Mouse (Mus musculus) yolk sac, embryonic 10.5 days (tissue): ENCODE data around the gene Arpc4.
A peak's percentile ranks its signal among the peaks of the same experiment; 100 is the strongest.

ENCODE experiments used
- DNase-seq: peaks from one replicate; pipeline ENCODE4 v3.0.0-alpha.2; 2017; ENCODE audit warnings: low spot score

Gene Arpc4

DNA sequence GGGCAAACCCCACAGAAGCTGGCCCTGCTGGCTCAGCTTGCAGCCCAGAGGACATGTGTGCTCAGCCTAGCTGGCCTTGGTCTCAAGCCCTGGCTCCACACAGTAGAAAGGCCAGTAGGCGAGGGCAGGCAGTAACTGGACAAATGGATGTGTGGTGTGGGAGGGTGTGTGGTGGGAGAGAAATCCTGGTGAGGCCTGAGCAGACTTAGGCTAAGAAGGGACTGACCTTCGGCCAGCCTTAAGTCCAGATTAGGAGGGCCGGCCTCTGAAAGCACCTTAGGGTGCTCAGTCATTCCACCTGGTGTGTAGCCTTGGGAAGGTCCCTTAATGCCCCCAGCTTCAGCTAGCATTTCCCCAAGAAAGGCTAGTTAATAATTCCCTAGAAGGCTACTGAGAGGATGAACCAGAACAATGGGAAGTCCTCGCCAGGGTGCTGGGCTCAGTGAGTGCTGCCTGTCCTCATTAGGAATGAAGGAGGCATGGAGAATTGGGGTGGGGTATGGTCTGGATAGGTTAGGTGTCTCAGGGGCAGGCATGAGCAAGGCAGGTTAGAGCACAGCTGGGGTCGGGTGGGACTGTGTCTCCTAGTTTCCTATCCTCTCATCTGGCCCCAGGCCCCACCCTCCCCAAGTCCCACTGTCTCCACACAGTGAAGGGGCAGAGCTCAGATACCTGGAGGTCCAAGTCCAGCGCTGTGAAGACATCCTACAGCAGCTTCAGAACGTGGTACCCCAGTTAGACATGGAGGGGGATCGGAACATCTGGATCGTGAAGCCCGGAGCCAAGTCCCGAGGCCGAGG is 26.9 kb downstream of the Arpc4 start:
- peak; percentile 82 for DNase-seq

- DNase-seq, result no peak
These were observed 27.6 kb downstream of the Arpc4 start for GRCm38 (mm10) chr6:113405483-113405882.

DNA sequence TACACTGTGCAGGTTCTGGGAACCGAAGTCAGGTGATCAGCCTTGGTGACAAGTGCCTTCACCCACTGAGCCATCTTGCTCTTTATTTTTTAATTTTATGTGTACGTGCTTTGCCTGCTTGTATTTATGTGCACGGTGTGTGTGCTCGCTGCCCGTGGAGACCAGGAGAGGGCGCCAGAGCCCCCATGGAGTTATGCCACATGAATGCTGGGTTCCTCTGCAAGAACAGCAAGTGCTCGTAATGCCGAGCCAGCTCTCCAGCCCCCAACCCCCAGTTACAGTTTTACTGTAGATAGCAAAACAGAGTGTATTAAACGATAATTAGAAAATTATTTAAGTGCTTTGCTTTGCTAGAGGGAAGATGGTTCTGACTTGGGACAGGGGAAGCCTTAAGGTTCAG is 28.8 kb downstream of the Arpc4 start:
- no peak for DNase-seq

- no peak for DNase-seq
These were observed 32.1 kb downstream of the Arpc4 start for GRCm38 (mm10) chr6:113410001-113410400.

DNA sequence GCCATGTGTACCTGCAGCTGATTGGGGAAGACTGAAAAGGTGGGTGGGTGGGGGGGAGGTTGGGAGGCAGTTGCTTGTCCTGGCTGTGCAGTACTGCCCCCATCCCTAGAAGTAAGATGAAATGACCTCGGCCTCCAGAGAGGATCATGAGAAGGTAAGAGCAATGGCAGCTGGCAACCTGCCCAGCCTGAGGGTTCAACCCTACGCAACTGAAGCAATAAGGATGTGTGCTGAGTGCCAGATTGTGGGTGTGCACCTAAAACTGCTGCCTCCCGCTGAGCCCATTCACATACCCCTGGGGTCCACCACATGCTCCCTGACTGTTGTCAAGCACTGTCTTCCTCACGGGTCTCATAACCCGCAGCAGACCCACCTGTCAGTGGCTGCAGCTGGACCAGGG is 38.5 kb downstream of the Arpc4 start:
- DNase-seq, result no peak

DNA sequence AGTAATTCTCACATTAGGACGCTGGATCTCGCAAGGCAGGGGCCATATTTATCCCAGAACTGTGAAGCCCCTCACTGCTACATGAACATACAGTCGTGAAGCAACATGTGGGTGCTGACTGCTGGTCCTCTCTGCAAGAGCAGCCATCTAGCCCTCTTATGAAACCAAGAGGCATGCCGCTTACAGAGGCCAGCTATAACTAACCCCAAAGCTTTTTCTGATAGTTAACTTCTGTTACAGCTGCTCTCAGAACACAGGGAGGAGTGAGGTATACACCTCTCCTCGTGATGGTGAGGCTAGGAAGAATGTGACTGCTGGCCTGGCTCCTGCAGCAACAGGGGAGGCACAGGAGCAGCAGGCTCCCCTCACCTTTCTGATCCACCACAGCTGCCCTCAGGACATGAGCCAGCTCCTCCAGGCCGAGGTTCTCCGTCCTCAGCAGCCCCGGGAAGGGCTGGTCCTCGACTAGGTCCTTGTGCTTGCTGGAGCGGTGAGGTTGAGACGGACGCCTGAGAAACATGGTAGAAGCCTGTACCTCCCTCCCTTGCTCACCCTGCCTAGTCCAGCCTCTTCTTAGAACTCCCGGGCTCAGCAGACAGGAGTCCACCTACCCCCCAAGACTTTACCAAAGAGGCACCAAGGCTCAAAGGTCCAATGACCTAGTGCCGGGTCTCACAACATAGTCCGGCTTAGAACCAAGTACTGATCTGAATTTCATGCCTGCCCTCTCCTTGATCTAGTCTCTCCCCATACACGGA is 40.7 kb downstream of the Arpc4 start:
- DNase-seq, result no peak

DNA sequence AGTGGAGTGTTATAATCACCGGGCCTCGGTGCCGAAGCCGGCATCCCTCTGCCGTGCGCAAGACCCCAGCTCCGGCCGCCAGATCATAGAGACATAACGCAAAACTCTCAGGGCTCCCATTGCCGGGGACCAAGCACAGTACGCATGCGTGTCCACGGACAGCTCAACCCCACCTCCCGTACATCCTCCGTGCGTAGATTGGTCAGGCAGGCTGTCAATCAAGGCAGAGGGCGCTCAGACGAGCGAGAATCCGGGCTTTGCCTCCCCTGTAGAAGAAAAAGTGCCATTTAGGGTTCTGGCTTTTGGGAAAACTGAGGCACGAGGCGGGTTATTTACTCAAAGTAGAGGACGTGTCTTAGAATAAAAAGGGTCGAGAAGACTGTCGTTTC is 41.3 kb downstream of the Arpc4 start, which contains the start of gene Rpusd3:
TSS of gene Rpusd3 (minus strand) at position 142 of the 389 bp plus-strand sequence.
- peak; percentile 94 for DNase-seq

- no peak for DNase-seq
These were observed 45.1 kb downstream of the Arpc4 start for GRCm38 (mm10) chr6:113423000-113423399.

DNA sequence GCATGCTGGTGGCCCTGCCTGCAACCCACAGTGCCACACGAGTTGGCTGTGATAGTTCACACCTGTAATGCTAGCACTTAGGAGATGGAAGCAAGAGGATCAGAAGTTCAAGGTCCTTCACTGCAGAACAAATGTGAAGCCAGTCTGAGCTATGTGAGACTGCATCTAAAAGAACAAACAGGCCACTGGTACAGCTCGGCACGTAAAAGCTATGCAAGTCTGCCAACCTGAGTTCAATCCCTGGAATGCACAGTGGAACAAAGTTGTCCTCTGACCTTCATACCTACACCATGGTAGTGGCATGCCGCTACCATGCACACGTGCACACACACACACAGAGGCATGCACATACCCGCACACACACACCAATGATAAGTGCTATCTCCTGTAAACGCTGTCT is 46.3 kb downstream of the Arpc4 start:
- DNase-seq, result no peak

- no peak for DNase-seq
These were observed 48.8 kb downstream of the Arpc4 start for GRCm38 (mm10) chr6:113426696-113427095.

DNA sequence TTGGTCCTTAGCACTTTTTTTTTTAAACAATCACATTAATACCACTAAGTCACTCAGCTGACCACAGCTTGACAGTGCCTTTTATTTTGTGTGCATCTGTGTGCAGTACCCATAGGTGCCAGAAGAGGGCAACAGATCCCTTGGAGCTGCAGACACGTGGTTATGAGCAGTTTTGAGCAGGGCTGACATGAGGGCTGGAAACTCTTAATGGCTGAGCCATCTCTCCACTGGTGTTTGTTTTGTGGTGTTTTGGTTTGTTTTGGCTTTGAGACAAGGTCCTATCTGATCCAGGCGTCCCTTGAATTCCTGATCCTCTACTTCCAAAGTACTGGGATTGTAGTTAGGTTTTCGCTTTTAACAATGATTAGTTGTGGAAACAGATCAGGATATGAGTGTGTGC is 49.5 kb downstream of the Arpc4 start:
- peak; percentile 56 for DNase-seq

- DNase-seq, result peak; percentile 67
These were observed 50.1 kb downstream of the Arpc4 start for GRCm38 (mm10) chr6:113428006-113428405.

DNA sequence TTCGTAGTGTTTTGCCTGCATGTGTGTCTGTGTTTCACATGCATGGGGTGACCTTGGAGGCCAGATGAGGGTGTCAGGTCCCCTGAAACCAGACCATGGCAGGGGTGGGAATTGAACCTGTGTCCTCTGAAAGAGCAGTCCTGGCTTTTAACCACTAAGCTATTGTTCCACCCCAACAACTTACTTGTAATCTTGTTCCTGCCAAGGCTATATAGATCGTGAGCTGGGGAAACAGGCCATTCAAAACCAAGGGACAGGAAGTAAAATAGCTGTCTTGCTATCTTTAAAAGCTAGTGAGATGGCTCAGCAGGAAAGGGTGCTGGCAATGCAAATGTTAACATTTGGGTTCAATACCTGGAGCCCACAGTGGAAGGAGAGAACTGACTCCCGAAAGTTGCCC is 52.0 kb downstream of the Arpc4 start:
- no peak for DNase-seq

DNA sequence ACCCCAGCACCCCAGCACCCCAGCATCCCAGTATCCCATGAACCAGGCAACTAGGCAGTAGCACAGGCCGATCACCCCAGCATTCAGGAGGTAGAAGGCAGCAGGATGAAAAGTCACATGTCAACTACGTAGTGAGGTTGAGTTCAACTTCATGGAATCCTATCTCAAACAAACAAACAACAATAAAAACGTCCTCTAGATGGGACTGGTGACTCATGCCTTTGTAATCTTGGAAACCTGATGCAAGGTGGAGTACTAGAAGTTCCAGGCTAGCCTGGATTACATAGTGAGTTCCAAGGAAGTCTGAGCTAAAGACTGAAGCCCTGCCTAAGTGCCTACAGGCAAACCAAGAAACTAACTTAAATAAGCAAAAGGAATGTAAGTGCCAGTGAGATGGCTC is 52.9 kb downstream of the Arpc4 start:
- peak; percentile 49 for DNase-seq

GRCm38 (mm10) chr6:113431801-113432200 is 53.9 kb downstream of the Arpc4 start:
- no peak for DNase-seq

- no peak for DNase-seq
These were observed 55.7 kb downstream of the Arpc4 start for GRCm38 (mm10) chr6:113433661-113434060.

GRCm38 (mm10) chr6:113434691-113435090 is 56.8 kb downstream of the Arpc4 start:
- peak; percentile 63 for DNase-seq

- no peak for DNase-seq
These were observed 57.8 kb downstream of the Arpc4 start, which contains the start of gene Cidec for GRCm38 (mm10) chr6:113435664-113436205. Cidec (minus strand) TSS chr6:113435760.

GRCm38 (mm10) chr6:113437135-113437534 is 59.2 kb downstream of the Arpc4 start:
- no peak for DNase-seq

DNA sequence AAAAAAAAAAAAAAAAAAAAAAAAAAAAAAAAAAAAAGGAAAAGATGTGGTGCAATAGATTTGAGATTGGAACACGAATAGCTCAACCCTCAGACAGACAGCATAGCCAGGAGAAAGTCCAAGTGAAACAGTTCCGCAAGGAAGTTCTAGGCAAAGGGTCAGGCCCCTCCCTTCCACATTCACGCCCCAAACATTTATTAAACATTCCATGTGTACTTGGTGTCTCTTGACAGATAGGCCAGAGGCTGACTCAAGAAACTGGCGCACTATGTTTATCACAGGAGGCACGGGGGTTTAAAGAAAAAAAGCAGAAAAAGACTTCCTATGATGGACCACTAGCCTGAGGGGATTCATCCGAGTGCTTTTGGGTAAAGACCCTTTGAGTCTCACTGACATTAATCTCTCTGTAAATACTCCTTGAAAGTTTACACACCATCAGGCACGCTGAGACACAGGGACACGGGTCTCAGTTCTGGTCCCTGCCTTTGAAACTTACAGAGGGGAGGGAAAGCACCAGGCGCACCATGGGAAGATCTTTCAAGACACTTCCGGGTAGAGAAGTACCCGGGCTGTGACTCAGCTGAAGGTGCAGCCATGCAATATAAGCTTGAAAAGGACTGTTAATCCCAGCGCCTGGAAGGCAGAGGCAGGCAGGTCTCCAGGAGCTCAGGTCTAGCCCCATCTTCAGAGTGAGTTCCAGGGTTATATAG is 61.0 kb downstream of the Arpc4 start:
- no peak for DNase-seq
